Mouse (Mus musculus): ENCODE results near the gene Slc45a1. TPM values are rescaled to one million over a fixed set of nuclear protein-coding genes. Genes with fewer than 3 reads are reported as not detected.

Gene Slc45a1
- polyA plus RNA-seq, 1 experiment: 0.16 TPM

DNA sequence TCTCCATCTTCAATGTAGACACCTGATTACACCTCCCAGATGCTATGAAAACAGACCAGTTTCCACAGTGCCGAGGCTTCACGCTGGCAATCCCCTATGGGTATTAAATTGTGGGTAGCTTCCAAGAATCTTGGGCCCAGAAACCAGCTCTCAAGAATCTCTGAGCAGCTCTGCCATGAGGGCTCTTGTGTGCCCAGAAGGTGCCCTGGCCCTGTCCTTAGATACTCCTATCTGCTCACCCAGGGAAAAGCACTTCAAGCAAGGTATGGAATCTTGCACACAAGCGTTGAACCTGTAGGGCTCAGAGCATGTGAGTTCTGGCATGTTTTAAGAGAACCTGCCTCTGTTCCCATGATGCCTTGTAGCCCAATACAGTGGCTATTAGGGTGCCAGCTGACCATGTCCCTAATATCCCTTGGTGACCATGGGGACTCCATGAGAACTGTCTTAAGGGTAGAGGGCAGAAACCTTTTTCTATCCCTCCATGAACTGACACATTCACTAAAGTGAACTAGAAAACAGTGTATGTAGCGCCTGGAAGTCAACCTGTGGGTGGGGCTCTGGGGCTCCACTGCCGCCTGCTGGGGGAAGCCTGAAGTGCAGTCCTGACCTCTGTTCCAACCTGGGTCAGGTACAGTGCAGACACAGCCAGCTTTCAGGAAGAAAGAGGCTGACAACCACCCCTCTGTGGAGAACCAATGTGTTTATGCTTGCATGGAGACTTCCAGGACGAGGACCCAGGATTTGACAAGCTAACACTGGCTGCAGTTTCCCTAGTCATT, 25.8 kb downstream of the Slc45a1 start:
- no peak overlapping the region for H3K4me3 ChIP-seq (ENCODE audit: insufficient read depth, low read length)
- no peaks in the 10 kb centered on the region for H3K4me1 ChIP-seq (ENCODE audit: control insufficient read depth, insufficient read depth, low read length)
- no peak overlapping the region for H3K27ac ChIP-seq (ENCODE audit: insufficient read depth, low read length)
- TF ChIP-seq CTCF (IDR thresholded peaks at IDR 0.05; ENCODE audit: borderline replicate concordance, insufficient read depth, low read length) (0 out of 2 replicates have a peak, but pooled peaks have one; percentile 24), POLR2A (IDR thresholded peaks at IDR 0.05; ENCODE audit: low read depth, low read length) (no peak)

DNA sequence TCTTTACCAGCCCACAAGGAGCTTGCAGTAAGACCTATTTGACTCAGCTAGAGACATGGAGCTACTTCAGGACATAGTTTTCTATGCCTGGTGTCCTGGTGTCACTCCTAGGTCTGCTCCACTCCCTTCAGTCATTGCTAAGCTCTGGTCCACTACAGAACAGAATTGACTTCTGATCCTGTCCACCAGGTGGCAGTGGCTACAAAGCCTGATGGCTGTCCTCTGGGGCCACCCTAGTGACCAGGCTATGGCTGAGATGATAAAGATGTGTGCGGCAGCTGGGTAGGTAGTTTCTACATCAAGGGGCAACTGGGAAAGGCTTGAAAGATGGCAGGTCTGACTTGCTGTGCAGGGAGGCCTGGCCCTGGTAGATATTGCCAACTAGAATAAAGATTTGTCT, 26.5 kb downstream of the Slc45a1 start:
- TF ChIP-seq CTCF (IDR thresholded peaks at IDR 0.05; ENCODE audit: borderline replicate concordance, insufficient read depth, low read length): peak; percentile 59
- TF ChIP-seq POLR2A (IDR thresholded peaks at IDR 0.05; ENCODE audit: low read depth, low read length): no peak
- H3K4me1 ChIP-seq (ENCODE audit: control insufficient read depth, insufficient read depth, low read length): no peaks in the 10 kb centered on the region
- no peak overlapping the region for H3K4me3 ChIP-seq (ENCODE audit: insufficient read depth, low read length)
- H3K27ac ChIP-seq (ENCODE audit: insufficient read depth, low read length): no peak overlapping the region

DNA sequence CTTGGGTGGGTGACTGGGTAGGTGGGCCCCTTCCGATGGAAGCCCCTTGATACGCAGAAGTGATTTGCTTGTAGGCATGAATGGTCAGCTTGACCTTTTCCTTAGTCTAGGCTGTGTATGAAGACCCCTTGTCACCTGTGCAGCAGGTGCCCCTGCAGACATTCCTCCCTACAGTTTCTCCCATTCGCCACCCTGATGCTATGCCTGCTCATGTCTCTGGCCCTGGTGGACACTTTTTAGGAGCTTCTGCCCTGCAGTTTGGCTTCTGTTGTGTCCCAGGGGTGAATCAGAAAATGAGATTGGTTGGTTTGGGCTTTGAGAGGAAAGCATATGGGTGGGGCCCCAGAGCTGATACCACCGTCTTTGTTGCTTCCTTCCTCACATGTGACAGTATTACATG, 27.0 kb downstream of the Slc45a1 start:
- Histone ChIP-seq H3K4me1 (ENCODE audit: control insufficient read depth, insufficient read depth, low read length) (no peaks in the 10 kb centered on the region), H3K27ac (ENCODE audit: insufficient read depth, low read length) (no peak overlapping the region), H3K4me3 (ENCODE audit: insufficient read depth, low read length) (no peak overlapping the region)
- TF ChIP-seq CTCF (IDR thresholded peaks at IDR 0.05; ENCODE audit: borderline replicate concordance, insufficient read depth, low read length) (no peak), POLR2A (IDR thresholded peaks at IDR 0.05; ENCODE audit: low read depth, low read length) (no peak)

DNA sequence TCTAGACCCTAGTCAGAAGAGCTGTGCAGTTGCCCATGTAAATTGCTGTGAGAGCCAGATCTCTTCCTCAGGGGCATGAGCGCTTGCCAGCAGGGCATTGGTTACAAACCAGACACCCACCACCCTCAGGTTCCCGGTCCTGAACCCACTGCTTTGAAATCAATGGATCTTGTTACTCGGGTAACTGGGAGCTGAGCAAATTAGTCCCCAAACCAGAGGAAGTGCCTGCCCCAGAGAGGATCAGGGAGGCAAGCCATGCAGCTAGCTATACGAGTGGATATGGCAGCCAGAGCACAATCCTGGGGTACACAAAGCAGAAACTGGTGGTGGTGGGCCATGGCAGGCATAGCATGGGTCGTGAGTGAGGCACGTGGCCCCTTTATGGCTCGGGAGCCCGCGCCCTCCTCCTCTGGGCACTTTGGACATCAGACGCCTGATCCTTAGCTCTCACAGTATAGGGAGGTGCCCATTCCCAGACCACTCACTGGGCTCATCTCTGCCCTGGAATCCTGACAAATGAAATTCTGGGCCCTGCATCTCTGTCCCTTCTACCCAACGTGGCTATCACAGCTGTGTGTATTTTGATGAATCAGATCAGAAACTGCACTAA, 27.7 kb downstream of the Slc45a1 start:
- no peaks in the 10 kb centered on the region for H3K4me1 ChIP-seq (ENCODE audit: control insufficient read depth, insufficient read depth, low read length)
- no peak overlapping the region for H3K27ac ChIP-seq (ENCODE audit: insufficient read depth, low read length)
- no peak for TF ChIP-seq CTCF (IDR thresholded peaks at IDR 0.05; ENCODE audit: borderline replicate concordance, insufficient read depth, low read length)
- no peak for TF ChIP-seq POLR2A (IDR thresholded peaks at IDR 0.05; ENCODE audit: low read depth, low read length)
- no peak overlapping the region for H3K4me3 ChIP-seq (ENCODE audit: insufficient read depth, low read length)

DNA sequence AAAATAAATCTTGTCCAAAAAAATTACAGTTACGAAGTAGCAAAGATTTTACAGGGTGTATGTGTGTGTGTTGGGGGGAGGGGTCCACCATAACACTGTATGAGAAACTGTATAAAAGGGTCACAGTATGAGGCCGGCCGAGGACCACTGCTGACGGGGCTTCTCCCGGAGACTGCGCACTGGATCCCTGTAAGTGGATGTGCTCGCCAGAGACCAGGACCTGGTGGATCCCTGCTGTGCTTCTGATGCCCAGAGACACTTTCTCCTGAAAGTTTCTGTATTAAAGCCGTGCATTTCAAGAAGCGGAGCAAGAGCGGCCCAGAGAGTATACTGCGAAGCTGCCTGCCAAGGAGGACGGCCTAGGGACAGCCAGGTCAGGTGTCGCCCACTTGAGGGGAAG, 29.3 kb downstream of the Slc45a1 start:
- Histone ChIP-seq H3K4me3 (ENCODE audit: insufficient read depth, low read length) (no peak overlapping the region), H3K4me1 (ENCODE audit: control insufficient read depth, insufficient read depth, low read length) (no peaks in the 10 kb centered on the region), H3K27ac (ENCODE audit: insufficient read depth, low read length) (no peak overlapping the region)
- TF ChIP-seq POLR2A (IDR thresholded peaks at IDR 0.05; ENCODE audit: low read depth, low read length) (no peak), CTCF (IDR thresholded peaks at IDR 0.05; ENCODE audit: borderline replicate concordance, insufficient read depth, low read length) (no peak)

DNA sequence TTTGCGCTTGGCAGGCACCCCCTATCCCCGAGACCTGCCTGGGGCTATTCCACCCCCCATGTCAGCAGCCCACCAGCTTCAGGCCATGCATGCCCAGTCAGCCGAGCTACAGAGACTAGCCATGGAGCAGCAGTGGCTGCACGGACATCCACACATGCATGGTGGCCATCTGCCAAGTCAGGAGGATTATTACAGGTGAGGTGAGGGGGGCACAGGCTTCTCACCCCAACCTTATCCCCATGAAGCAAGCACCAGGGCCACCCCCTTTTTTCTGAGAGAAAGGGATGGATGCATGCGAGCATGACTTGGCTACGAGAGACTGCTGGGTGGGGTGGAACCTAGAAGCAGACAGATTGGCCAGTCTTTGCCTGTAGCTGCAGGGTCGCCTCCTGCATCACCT, 33.0 kb downstream of the Slc45a1 start:
- no peak for TF ChIP-seq POLR2A (IDR thresholded peaks at IDR 0.05; ENCODE audit: low read depth, low read length)
- no peak for TF ChIP-seq CTCF (IDR thresholded peaks at IDR 0.05; ENCODE audit: borderline replicate concordance, insufficient read depth, low read length)
- Histone ChIP-seq H3K27ac (ENCODE audit: insufficient read depth, low read length) (no peak overlapping the region), H3K4me1 (ENCODE audit: control insufficient read depth, insufficient read depth, low read length) (no peaks in the 10 kb centered on the region), H3K4me3 (ENCODE audit: insufficient read depth, low read length) (no peak overlapping the region)

DNA sequence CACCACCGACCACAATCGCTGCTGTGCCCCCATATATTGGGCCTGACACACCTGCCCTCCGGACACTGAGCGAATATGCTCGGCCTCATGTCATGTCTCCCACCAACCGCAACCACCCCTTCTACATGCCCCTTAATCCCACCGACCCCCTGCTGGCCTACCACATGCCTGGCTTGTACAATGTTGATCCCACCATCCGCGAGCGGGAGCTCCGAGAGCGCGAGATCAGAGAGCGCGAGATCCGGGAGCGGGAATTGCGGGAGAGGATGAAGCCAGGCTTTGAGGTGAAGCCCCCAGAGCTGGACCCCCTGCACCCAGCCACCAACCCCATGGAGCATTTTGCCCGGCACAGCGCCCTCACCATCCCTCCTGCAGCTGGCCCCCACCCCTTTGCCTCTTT, 35.1 kb downstream of the Slc45a1 start:
- TF ChIP-seq POLR2A (IDR thresholded peaks at IDR 0.05; ENCODE audit: low read depth, low read length): no peak
- TF ChIP-seq CTCF (IDR thresholded peaks at IDR 0.05; ENCODE audit: borderline replicate concordance, insufficient read depth, low read length): no peak
- Histone ChIP-seq H3K4me3 (ENCODE audit: insufficient read depth, low read length) (no peak overlapping the region), H3K4me1 (ENCODE audit: control insufficient read depth, insufficient read depth, low read length) (no peaks in the 10 kb centered on the region), H3K27ac (ENCODE audit: insufficient read depth, low read length) (no peak overlapping the region)

DNA sequence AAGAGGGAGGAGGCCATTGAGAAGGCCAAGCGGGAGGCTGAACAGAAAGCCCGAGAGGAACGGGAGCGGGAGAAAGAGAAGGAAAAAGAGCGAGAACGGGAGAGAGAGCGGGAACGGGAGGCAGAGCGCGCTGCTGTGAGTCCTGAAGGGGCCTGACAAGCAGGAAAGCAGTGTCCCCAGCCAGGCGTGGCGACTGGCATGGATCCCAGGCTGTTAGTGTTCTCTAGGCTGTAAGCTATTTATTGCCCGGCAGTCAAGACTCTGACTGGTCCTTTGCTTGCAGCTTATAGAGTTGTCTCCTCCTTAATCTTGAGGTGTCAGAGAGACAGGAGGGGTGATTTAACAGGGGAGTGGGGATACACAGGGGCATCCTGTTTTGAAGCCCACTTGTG, 35.9 kb downstream of the Slc45a1 start:
- H3K27ac ChIP-seq (ENCODE audit: insufficient read depth, low read length): no peak overlapping the region
- no peak for TF ChIP-seq CTCF (IDR thresholded peaks at IDR 0.05; ENCODE audit: borderline replicate concordance, insufficient read depth, low read length)
- TF ChIP-seq POLR2A (IDR thresholded peaks at IDR 0.05; ENCODE audit: low read depth, low read length): no peak
- H3K4me3 ChIP-seq (ENCODE audit: insufficient read depth, low read length): no peak overlapping the region

DNA sequence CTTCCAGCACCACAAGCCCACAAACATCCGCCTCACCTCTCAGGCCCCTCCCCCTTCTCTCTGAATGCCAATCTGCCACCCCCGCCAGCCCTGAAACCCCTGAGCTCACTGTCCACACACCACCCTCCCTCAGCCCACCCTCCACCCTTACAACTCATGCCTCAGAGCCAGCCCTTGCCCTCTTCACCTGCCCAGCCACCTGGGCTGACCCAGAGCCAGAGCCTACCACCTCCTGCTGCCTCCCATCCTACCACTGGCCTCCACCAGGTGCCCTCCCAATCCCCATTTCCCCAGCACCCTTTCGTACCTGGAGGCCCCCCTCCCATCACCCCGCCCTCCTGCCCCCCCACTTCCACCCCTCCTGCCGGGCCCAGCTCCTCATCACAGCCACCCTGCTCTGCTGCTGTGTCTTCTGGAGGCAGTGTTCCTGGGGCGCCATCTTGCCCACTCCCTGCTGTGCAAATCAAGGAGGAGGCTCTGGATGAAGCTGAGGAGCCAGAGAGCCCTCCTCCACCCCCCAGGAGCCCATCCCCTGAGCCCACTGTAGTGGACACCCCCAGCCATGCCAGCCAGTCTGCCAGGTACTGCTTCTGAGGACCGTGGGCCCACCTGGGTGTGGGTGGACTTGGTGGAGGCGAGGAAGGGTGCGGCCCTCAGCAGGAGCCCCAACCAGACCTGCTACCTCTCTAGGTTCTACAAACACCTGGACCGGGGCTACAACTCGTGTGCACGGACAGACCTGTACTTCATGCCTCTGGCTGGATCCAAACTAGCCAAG, 36.5 kb downstream of the Slc45a1 start:
- Histone ChIP-seq H3K4me3 (ENCODE audit: insufficient read depth, low read length) (no peak overlapping the region), H3K4me1 (ENCODE audit: control insufficient read depth, insufficient read depth, low read length) (no peaks in the 10 kb centered on the region), H3K27ac (ENCODE audit: insufficient read depth, low read length) (no peak overlapping the region)
- TF ChIP-seq CTCF (IDR thresholded peaks at IDR 0.05; ENCODE audit: borderline replicate concordance, insufficient read depth, low read length): no peak
- no peak for TF ChIP-seq POLR2A (IDR thresholded peaks at IDR 0.05; ENCODE audit: low read depth, low read length)

More for the DNA sequence above, 35.9 kb downstream of the Slc45a1 start:
- no peaks in the 10 kb centered on the region for H3K4me1 ChIP-seq (ENCODE audit: control insufficient read depth, insufficient read depth, low read length)
